Mouse (Mus musculus) limb, embryonic 11.5 days (tissue): ENCODE results near the gene Cdca7. TPM values are rescaled to one million over a fixed set of nuclear protein-coding genes. Genes with fewer than 3 reads are reported as not detected.

ENCODE experiments used
- ATAC-seq: fragments of 200-750 bp; cut with Nextera tagmentation; 2 replicates; pipeline ENCODE4 v1.8.0; 2017; ENCODE audit warnings: low read depth; ENCODE audit not compliant: insufficient number of reproducible peaks, low FRiP score, low TSS enrichment
- DNase-seq: peaks from one replicate; pipeline ENCODE4 v3.0.0-alpha.2; 2015; ENCODE audit warnings: low spot score
- H3K27ac ChIP-seq: fragments of 300-500 bp; sonication (generic); replicated peaks from 2 replicates; pipeline ENCODE4 v1.5.1; 2014; ENCODE audit warnings: low read depth, mild to moderate bottlenecking, low read length
- H3K27me3 ChIP-seq: fragments of 300-500 bp; sonication (generic); 2 replicates; pipeline ENCODE4 v1.6.1; 2014; ENCODE audit warnings: mild to moderate bottlenecking, low read length, mixed read lengths; ENCODE audit not compliant: control insufficient read depth, insufficient read depth
- H3K36me3 ChIP-seq: fragments of 300-500 bp; sonication (generic); 2 replicates; pipeline ENCODE4 v1.6.1; 2014; ENCODE audit warnings: mild to moderate bottlenecking, low read length, moderate library complexity, mixed read lengths; ENCODE audit not compliant: control insufficient read depth, insufficient read depth
- H3K4me1 ChIP-seq: fragments of 300-500 bp; sonication (generic); 2 replicates; pipeline ENCODE4 v1.6.1; 2014; ENCODE audit warnings: low read length, mixed read lengths; ENCODE audit not compliant: control insufficient read depth, insufficient read depth
- H3K4me2 ChIP-seq: fragments of 300-500 bp; sonication (generic); 2 replicates; pipeline ENCODE4 v1.6.1; 2014; ENCODE audit warnings: low read depth, mild to moderate bottlenecking, moderate library complexity; ENCODE audit not compliant: severe bottlenecking
- H3K4me3 ChIP-seq: fragments of 300-500 bp; sonication (generic); 2 replicates; pipeline ENCODE4 v1.5.1; 2014; ENCODE audit warnings: low read depth, low read length
- H3K9ac ChIP-seq: fragments of 300-500 bp; sonication (generic); 2 replicates; pipeline ENCODE4 v1.6.1; 2014; ENCODE audit warnings: mild to moderate bottlenecking, low read length
- H3K9me3 ChIP-seq: fragments of 300-500 bp; sonication (generic); 2 replicates; pipeline ENCODE4 v1.6.1; 2016; ENCODE audit warnings: low read length; ENCODE audit not compliant: control insufficient read depth
- WGBS: fragments of 180-500 bp; shearing (Covaris S2); extraction: QIAGEN DNeasy Blood & Tissue Kit; methylation state at CpG from one replicate; pipeline ENCODE4 v1.1.7; 2014; 5-methylcytosine and 5-hydroxymethylcytosine counted together
- polyA plus RNA-seq: library from polyadenylated mRNA; unstranded; fragments of >200 nt; fragmentation: Nextera tagmentation; extraction: Ambion mirVana; gene quantifications from 2 replicates; pipeline ENCODE4 v1.2.1, GENCODE M21; 2014

The Cdca7 gene
- 278 and 286 TPM in 2 replicates for polyA plus RNA-seq

DNA sequence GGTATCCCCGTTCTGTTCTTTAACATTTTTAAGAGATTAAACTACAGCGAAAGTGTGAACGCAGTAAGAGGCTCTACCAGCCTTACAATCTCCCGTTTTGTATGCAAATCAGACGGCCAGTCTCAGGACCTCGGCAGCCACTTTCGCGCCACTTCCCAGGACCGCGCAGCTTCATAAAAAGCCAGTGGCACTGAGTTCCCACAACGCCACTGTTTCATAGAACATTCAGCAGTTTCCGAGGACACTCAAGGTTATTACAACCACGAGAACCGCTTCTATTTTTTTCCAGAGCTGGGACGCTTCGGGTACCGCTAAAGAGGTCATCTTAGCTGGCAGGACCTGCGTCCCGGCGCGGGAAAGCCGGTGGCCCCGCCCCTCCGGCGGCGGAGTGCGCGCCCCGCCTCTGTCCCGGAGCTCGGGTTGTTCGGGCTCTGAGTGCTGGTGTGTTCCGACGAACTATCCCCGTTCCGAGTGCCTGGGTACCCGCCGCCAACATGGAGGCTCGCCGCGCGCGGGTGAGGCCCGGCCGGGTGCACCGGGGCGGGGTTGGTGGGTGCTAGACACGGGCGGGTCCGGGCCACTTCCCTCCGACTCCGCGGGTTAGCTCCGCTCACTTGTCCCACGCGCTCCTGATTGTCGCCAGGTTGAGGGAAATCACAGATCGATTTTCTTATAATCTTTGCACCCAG lies at the start of gene Cdca7:
Gene Cdca7, plus strand, starts transcription at position 363 of the 689 bp plus-strand sequence.
- H3K9me3 ChIP-seq, result no peaks in the 10 kb centered on the region
- H3K4me2 ChIP-seq, result peak within 1 kb of the TSS; percentile 51
- under 1% methylated on average over 56 of the region's 58 CpGs for WGBS
- peak within 1 kb of the TSS; percentile 93 for H3K9ac ChIP-seq
- peaks cover 5% of the 10 kb centered on the region for H3K36me3 ChIP-seq
- DNase-seq, result peak; percentile 88
- H3K27me3 ChIP-seq, result no peaks in the 10 kb centered on the region
- peak; percentile 85 for ATAC-seq
- peak within 1 kb of the TSS; percentile 89 for H3K27ac ChIP-seq
- H3K4me3 ChIP-seq, result peak within 1 kb of the TSS; percentile 76
- peaks cover 10% of the 10 kb centered on the region for H3K4me1 ChIP-seq

GRCm38 (mm10) chr2:72426776-72427175 lies 49.2 kb upstream of the Cdca7 start:
- Histone ChIP-seq H3K4me1 (peaks cover 9% of the 10 kb centered on the region), H3K4me3 (no peak overlapping the region), H3K27ac (no peak overlapping the region), H3K36me3 (no peaks in the 10 kb centered on the region), H3K4me2 (no peak overlapping the region), H3K9ac (no peak overlapping the region), H3K9me3 (no peaks in the 10 kb centered on the region), H3K27me3 (no peaks in the 10 kb centered on the region)
- no peak for ATAC-seq
- 9% methylated on average over 8 of the region's 8 CpGs for WGBS
- peak; percentile 39 for DNase-seq

DNA sequence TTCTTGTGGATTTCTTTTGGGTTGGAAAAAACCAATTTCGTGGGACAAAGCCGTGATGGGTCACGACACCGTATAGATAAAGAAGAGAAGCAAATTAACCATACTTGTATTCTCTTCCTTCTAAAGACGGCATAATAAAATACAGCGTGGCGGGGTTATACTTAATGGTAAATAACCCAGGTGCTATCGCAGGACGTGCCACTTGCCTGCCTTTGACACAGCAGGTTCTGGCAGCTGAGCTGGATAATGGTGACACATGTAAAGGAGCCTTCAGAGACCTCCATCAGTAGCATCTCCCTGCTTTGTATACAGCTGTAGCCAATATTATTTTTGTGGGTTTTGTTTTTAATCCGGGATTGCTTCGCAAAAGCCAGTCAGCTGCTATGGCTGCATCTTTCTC lies 48.7 kb upstream of the Cdca7 start:
- no peaks in the 10 kb centered on the region for H3K36me3 ChIP-seq
- 48% methylated on average over 11 of the region's 11 CpGs for WGBS
- H3K4me1 ChIP-seq, result peaks cover 9% of the 10 kb centered on the region
- no peaks in the 10 kb centered on the region for H3K27me3 ChIP-seq
- no peak overlapping the region for H3K4me2 ChIP-seq
- ATAC-seq (no peak), DNase-seq (no peak)
- no peak overlapping the region for H3K4me3 ChIP-seq
- no peaks in the 10 kb centered on the region for H3K9me3 ChIP-seq
- H3K9ac ChIP-seq, result no peak overlapping the region
- no peak overlapping the region for H3K27ac ChIP-seq

- H3K9ac ChIP-seq, result no peak overlapping the region
- H3K4me2 ChIP-seq, result no peak overlapping the region
- H3K9me3 ChIP-seq, result no peaks in the 10 kb centered on the region
- WGBS, result 85% methylated on average over 8 of the region's 8 CpGs
- no peak overlapping the region for H3K27ac ChIP-seq
- no peak overlapping the region for H3K4me3 ChIP-seq
- H3K4me1 ChIP-seq, result no peaks in the 10 kb centered on the region
- no peaks in the 10 kb centered on the region for H3K36me3 ChIP-seq
- DNase-seq (no peak), ATAC-seq (no peak)
- no peaks in the 10 kb centered on the region for H3K27me3 ChIP-seq
Observed at GRCm38 (mm10) chr2:72438941-72439533, 36.9 kb upstream of the Cdca7 start.

- no peak for DNase-seq
- Histone ChIP-seq H3K9ac (no peak overlapping the region), H3K36me3 (no peaks in the 10 kb centered on the region), H3K4me2 (no peak overlapping the region), H3K27ac (no peak overlapping the region), H3K4me3 (no peak overlapping the region), H3K9me3 (no peaks in the 10 kb centered on the region), H3K27me3 (no peaks in the 10 kb centered on the region), H3K4me1 (no peaks in the 10 kb centered on the region)
- no peak for ATAC-seq
- 93% methylated on average over 9 of the region's 9 CpGs for WGBS
Observed at GRCm38 (mm10) chr2:72441010-72441409, 34.9 kb upstream of the Cdca7 start.

GRCm38 (mm10) chr2:72442825-72443224 lies 33.1 kb upstream of the Cdca7 start:
- H3K4me1 ChIP-seq, result no peaks in the 10 kb centered on the region
- H3K9me3 ChIP-seq, result no peaks in the 10 kb centered on the region
- no peak overlapping the region for H3K4me2 ChIP-seq
- no peak overlapping the region for H3K27ac ChIP-seq
- DNase-seq, result no peak
- H3K27me3 ChIP-seq, result no peaks in the 10 kb centered on the region
- H3K9ac ChIP-seq, result no peak overlapping the region
- 82% methylated on average over 6 of the region's 6 CpGs for WGBS
- no peak overlapping the region for H3K4me3 ChIP-seq
- no peaks in the 10 kb centered on the region for H3K36me3 ChIP-seq
- no peak for ATAC-seq

DNA sequence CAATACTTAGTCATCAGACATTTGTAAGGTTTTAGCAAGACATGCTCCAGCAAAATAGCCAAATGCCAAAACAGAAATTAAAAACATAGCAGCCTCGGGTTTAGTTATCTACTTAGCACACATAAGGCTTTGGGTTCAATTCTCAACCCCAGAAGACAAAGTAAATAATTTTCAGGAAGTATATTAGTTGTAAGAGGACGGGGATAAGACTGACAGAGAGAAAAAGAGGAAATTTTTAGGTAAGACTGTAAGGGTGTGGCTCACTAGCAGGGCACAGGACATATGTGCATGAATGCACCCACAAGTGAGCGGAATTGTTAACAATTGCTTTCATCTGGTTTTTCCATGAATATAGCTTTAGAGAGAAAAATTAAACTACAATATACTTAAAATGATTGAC lies 32.0 kb upstream of the Cdca7 start:
- no peak overlapping the region for H3K27ac ChIP-seq
- no peak overlapping the region for H3K9ac ChIP-seq
- ATAC-seq, result no peak
- no peaks in the 10 kb centered on the region for H3K36me3 ChIP-seq
- no peaks in the 10 kb centered on the region for H3K4me1 ChIP-seq
- WGBS, result 85% methylated on average over 3 of the region's 3 CpGs
- H3K9me3 ChIP-seq, result no peaks in the 10 kb centered on the region
- H3K4me3 ChIP-seq, result no peak overlapping the region
- no peak for DNase-seq
- H3K27me3 ChIP-seq, result no peaks in the 10 kb centered on the region
- no peak overlapping the region for H3K4me2 ChIP-seq

- no peak overlapping the region for H3K4me3 ChIP-seq
- no peaks in the 10 kb centered on the region for H3K27me3 ChIP-seq
Observed at GRCm38 (mm10) chr2:72446106-72446505, 29.9 kb upstream of the Cdca7 start.

More at GRCm38 (mm10) chr2:72446106-72446505, 29.9 kb upstream of the Cdca7 start:
- Histone ChIP-seq H3K4me2 (no peak overlapping the region), H3K36me3 (no peaks in the 10 kb centered on the region), H3K4me1 (no peaks in the 10 kb centered on the region), H3K9ac (no peak overlapping the region), H3K27ac (no peak overlapping the region), H3K9me3 (no peaks in the 10 kb centered on the region)
- WGBS, result 86% methylated on average over 3 of the region's 3 CpGs
- DNase-seq (no peak), ATAC-seq (no peak)
